ENCODE assay signal across 23 mouse cellular contexts in genomic region chr2:65402001-65402400, GRCm38 (mm10). TPM values are rescaled to one million over a fixed set of nuclear protein-coding genes. Genes with fewer than 3 reads are reported as not detected.
"Had no signal": no experiment of that assay in that cellular context is flagged by ENCODE, and none has a peak within 500 bp of the region (broad histone marks: within the 10 kb centered on the region; RNA-seq: fewer than 3 reads in every experiment).

No protein-coding gene starts in this region.

- H3K4me3 ChIP-seq: midbrain, embryonic 10.5 days; midbrain, embryonic 12.5 days; myocyte; neural tube, embryonic 13.5 days; neural tube, embryonic 15.5 days; stomach, embryonic 15.5 days had no signal

- H3K9ac ChIP-seq: lung, embryonic 14.5 days; midbrain, embryonic 12.5 days; neural tube, embryonic 13.5 days; neural tube, embryonic 15.5 days; stomach, embryonic 15.5 days had no signal

- H3K27ac ChIP-seq: midbrain, embryonic 10.5 days; midbrain, embryonic 12.5 days; neural tube, embryonic 13.5 days; neural tube, embryonic 15.5 days; stomach, embryonic 15.5 days; stomach, postnatal 0 days had no signal

- H3K4me1 ChIP-seq: midbrain, embryonic 10.5 days; midbrain, embryonic 12.5 days; neural tube, embryonic 13.5 days; neural tube, embryonic 15.5 days; stomach, embryonic 15.5 days had no signal

- DNase-seq: lung, adult 18-20 months; lung, embryonic 14.5 days; lung, postnatal 10 days; lung, postnatal 4 days; midbrain, embryonic 14.5 days; retina, postnatal 1 day; right cerebral cortex, adult 18-20 months; right cerebral cortex, postnatal 25 days; right cerebral cortex, postnatal 4 days; spleen, adult 18-20 months; thymus, adult 2 months; thymus, postnatal 14 days; thymus, postnatal 36 days had no signal

- H3K27me3 ChIP-seq: midbrain, embryonic 12.5 days; neural tube, embryonic 13.5 days; neural tube, embryonic 15.5 days; stomach, embryonic 15.5 days had no signal

- H3K9me3 ChIP-seq: midbrain, embryonic 10.5 days; midbrain, embryonic 12.5 days; neural tube, embryonic 13.5 days; neural tube, embryonic 15.5 days; stomach, embryonic 15.5 days had no signal

- H3K4me2 ChIP-seq: lung, embryonic 14.5 days; midbrain, embryonic 12.5 days; neural tube, embryonic 13.5 days; neural tube, embryonic 15.5 days; stomach, embryonic 15.5 days had no signal

- H3K36me3 ChIP-seq: midbrain, embryonic 10.5 days; midbrain, embryonic 12.5 days; neural tube, embryonic 13.5 days; neural tube, embryonic 15.5 days; stomach, embryonic 15.5 days had no signal

RNA-seq across cellular contexts. Expression of gene Slc38a11, which starts 38.2 kb away (rescaled TPM):
- total RNA-seq: megakaryocyte, adult 5-6 weeks; megakaryocyte-erythroid progenitor cell, adult 5-6 weeks had no signal
- polyA plus RNA-seq: lung, embryonic 14.5 days; lung, embryonic 16.5 days; myocyte; thymus, adult 2 months had no signal
